Mouse (Mus musculus): ENCODE measurements around the gene Vmn1r185.
"Not testable (repeated sequence)": the region's sequence is repeated elsewhere in the genome, so short reads cannot be mapped to it uniquely, and the experiment has no call there.

Gene Vmn1r185

GRCm38 (mm10) chr7:26618364-26618763 is at the start of gene Vmn1r185:
TSS of gene Vmn1r185 (minus strand) at chr7:26618464.
- not testable (repeated sequence) for DNase-seq (ENCODE audit: low read depth)

DNA sequence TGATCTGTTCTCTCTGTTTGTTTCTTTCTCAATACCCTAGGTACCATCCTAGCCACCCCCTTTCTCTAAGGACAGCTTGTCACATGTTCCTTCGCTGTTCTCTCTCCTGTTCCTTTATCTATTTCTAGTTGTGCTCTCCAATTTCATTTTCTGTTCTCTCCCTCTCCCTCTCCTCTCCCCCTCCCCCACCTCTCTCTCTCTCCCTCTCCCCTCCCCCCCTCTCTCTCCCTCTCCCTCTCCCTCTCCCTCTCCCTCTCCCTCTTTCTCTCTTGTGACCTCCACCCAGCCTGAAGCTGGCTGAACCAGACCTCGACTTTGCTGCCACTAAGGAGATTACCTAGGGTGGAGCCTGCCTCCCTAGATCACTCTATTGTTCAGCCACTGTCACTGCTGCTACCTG is 49.2 kb upstream of the Vmn1r185 start:
- not testable (repeated sequence) for DNase-seq (ENCODE audit: low read depth)

DNA sequence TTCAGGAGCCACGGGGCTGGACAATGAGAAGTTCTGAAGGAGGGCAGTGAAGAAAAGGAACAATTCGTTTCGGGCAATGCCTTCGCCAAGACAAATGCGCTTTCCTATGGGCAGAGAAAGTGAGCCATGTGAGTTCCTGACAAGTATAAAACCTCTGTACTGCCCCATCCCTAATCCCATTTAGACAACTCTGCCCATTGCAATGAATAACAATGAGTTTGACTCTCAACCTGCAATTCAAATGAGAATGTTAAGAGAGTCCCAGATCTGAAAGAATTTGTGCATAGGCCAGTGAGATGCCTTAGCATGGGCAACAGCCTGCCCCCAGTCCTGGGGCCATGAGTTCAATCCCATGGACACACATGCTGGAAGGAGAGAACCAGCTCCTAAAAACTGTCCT is 47.7 kb upstream of the Vmn1r185 start:
- no peak for DNase-seq (ENCODE audit: low read depth)

- DNase-seq (ENCODE audit: low read depth) = no peak
Observed at GRCm38 (mm10) chr7:26589774-26590173, 28.5 kb downstream of the Vmn1r185 start.

GRCm38 (mm10) chr7:26589077-26589476 is 29.2 kb downstream of the Vmn1r185 start:
- no peak for DNase-seq (ENCODE audit: low read depth)
